35 mouse cellular contexts compared by ENCODE assay signal in the genomic region with DNA sequence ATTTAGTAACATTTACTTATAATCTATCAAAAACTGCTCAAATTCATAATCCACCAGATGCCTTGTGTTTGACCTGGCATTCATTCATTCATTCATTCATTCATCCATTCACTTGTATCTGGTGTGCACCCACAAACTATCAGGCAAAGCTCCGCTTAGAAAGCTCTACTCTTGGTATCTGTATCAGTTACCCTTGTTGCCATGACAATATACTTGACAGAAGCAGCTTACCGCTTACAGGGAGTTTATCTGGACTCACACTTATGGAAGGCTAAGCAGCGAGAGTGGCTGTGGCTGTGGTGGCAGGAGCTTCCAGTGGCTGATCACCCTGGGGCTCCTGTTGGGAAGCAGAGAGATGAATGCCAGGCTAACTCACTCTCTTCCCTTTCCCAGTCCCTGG. TPM values are rescaled to one million over a fixed set of nuclear protein-coding genes. Genes with fewer than 3 reads are reported as not detected.
DNase-seq lines count a peak whose midpoint lies in the region; ATAC-seq and TF ChIP-seq lines count a peak whose summit lies in the region.
"Had no signal": no experiment of that assay in that cellular context is flagged by ENCODE, and none has a peak within 500 bp of the region (broad histone marks: within the 10 kb centered on the region; RNA-seq: fewer than 3 reads in every experiment).

No protein-coding gene starts in this region.

- no peak overlapping the region for H3K4me2 ChIP-seq in forebrain, postnatal 0 days (ENCODE audit: low read depth)
- no peak overlapping the region for H3K4me2 ChIP-seq in forebrain, embryonic 14.5 days (ENCODE audit: low read length)
- no peak overlapping the region for H3K4me2 ChIP-seq in midbrain, embryonic 16.5 days (ENCODE audit: low read length)
- H3K4me2 ChIP-seq: embryonic facial prominence, embryonic 13.5 days; heart, embryonic 13.5 days; hindbrain, embryonic 15.5 days; kidney, embryonic 15.5 days; limb, embryonic 12.5 days; liver, embryonic 15.5 days; lung, embryonic 15.5 days had no signal

- H3K27ac ChIP-seq in forebrain, postnatal 0 days (ENCODE audit: low read depth, low read length): no peak overlapping the region
- H3K27ac ChIP-seq in forebrain, embryonic 14.5 days (ENCODE audit: low read depth, low read length): no peak overlapping the region
- no peak overlapping the region for H3K27ac ChIP-seq in MEL (ENCODE audit: control insufficient read depth, low read depth, low read length)
- no peak overlapping the region for H3K27ac ChIP-seq in midbrain, embryonic 16.5 days (ENCODE audit: low read length)
- no peak overlapping the region for H3K27ac ChIP-seq in left cerebral cortex, adult 2 months
- H3K27ac ChIP-seq: embryonic facial prominence, embryonic 13.5 days; forebrain, embryonic 10.5 days; heart, adult 2 months; heart, embryonic 13.5 days; hindbrain, embryonic 10.5 days; hindbrain, embryonic 15.5 days; kidney, embryonic 15.5 days; limb, embryonic 12.5 days; liver, embryonic 15.5 days; lung, embryonic 15.5 days had no signal

- no peak overlapping the region for H3K9ac ChIP-seq in forebrain, postnatal 0 days
- no peak overlapping the region for H3K9ac ChIP-seq in forebrain, embryonic 14.5 days (ENCODE audit: low read length)
- H3K9ac ChIP-seq in MEL (ENCODE audit: control insufficient read depth, low read depth, low read length, poor library complexity, severe bottlenecking): no peak overlapping the region
- H3K9ac ChIP-seq in midbrain, embryonic 16.5 days (ENCODE audit: low read depth, low read length): no peak overlapping the region
- H3K9ac ChIP-seq: embryonic facial prominence, embryonic 13.5 days; heart, embryonic 13.5 days; hindbrain, embryonic 15.5 days; kidney, embryonic 15.5 days; limb, embryonic 12.5 days; liver, embryonic 15.5 days; lung, embryonic 15.5 days had no signal

- no peaks in the 10 kb centered on the region for H3K79me2 ChIP-seq in MEL (ENCODE audit: control insufficient read depth, insufficient read depth, low read length, poor library complexity)

- H3K4me3 ChIP-seq in forebrain, postnatal 0 days (ENCODE audit: low read depth, low read length): no peak overlapping the region
- H3K4me3 ChIP-seq in forebrain, embryonic 14.5 days (ENCODE audit: low read depth, low read length): no peak overlapping the region
- no peak overlapping the region for H3K4me3 ChIP-seq in MEL (ENCODE audit: control insufficient read depth in 1 of 2, insufficient read depth in 1 of 2, low read depth in 2 of 2, low read length in 2 of 2)
- no peak overlapping the region for H3K4me3 ChIP-seq in midbrain, embryonic 16.5 days (ENCODE audit: low read depth, low read length)
- no peak overlapping the region for H3K4me3 ChIP-seq in left cerebral cortex, adult 2 months
- H3K4me3 ChIP-seq: embryonic facial prominence, embryonic 13.5 days; forebrain, embryonic 10.5 days; heart, adult 2 months; heart, embryonic 13.5 days; hindbrain, embryonic 10.5 days; hindbrain, embryonic 15.5 days; kidney, embryonic 15.5 days; limb, embryonic 12.5 days; liver, embryonic 15.5 days; lung, embryonic 15.5 days had no signal

- no peaks in the 10 kb centered on the region for H3K36me3 ChIP-seq in forebrain, postnatal 0 days (ENCODE audit: insufficient read depth)
- no peaks in the 10 kb centered on the region for H3K36me3 ChIP-seq in forebrain, embryonic 14.5 days (ENCODE audit: control insufficient read depth, insufficient read depth, low read length)
- H3K36me3 ChIP-seq in MEL (ENCODE audit: control insufficient read depth in 1 of 2, insufficient read depth in 2 of 2, low read length in 2 of 2): no peaks in the 10 kb centered on the region; a peak in 1 of 4 replicates
- no peaks in the 10 kb centered on the region for H3K36me3 ChIP-seq in midbrain, embryonic 16.5 days (ENCODE audit: control insufficient read depth, insufficient read depth, low read length)
- H3K36me3 ChIP-seq: embryonic facial prominence, embryonic 13.5 days; forebrain, embryonic 10.5 days; heart, embryonic 13.5 days; hindbrain, embryonic 10.5 days; hindbrain, embryonic 15.5 days; kidney, embryonic 15.5 days; limb, embryonic 12.5 days; liver, embryonic 15.5 days; lung, embryonic 15.5 days had no signal

- no peak for DNase-seq in forebrain, postnatal 0 days
- no peak for DNase-seq in forebrain, embryonic 14.5 days (ENCODE audit: low spot score)
- peak; percentile 51 for DNase-seq in MEL (ENCODE audit: low read depth, low spot score)
- DNase-seq in left cerebral cortex, adult 2 months (ENCODE audit: extremely low spot score in 1 of 2, low spot score in 2 of 2): no peak
- DNase-seq: adrenal gland, postnatal 10 days; cerebellum, adult 11 months; cerebellum, adult 9-11 months; heart, adult 2 months; heart, postnatal 14 days; kidney, adult 18-20 months; kidney, postnatal 25 days; thymus, adult 2 months; thymus, postnatal 36 days had no signal

- no peaks in the 10 kb centered on the region for H3K9me3 ChIP-seq in forebrain, postnatal 0 days (ENCODE audit: low read length)
- H3K9me3 ChIP-seq in forebrain, embryonic 14.5 days (replicated peaks; ENCODE audit: control insufficient read depth, low read length): no peaks in the 10 kb centered on the region
- no peaks in the 10 kb centered on the region for H3K9me3 ChIP-seq in MEL (replicated peaks; ENCODE audit: insufficient read depth, low read length)
- H3K9me3 ChIP-seq in midbrain, embryonic 16.5 days (replicated peaks; ENCODE audit: control insufficient read depth, low read length, poor library complexity, severe bottlenecking): no peaks in the 10 kb centered on the region
- H3K9me3 ChIP-seq: embryonic facial prominence, embryonic 13.5 days; forebrain, embryonic 10.5 days; heart, embryonic 13.5 days; hindbrain, embryonic 10.5 days; hindbrain, embryonic 15.5 days; kidney, embryonic 15.5 days; limb, embryonic 12.5 days; liver, embryonic 15.5 days; lung, embryonic 15.5 days had no signal

- TF ChIP-seq POLR2A in MEL (IDR thresholded peaks at IDR 0.05; ENCODE audit: control insufficient read depth in 1 of 2, insufficient read depth in 1 of 2, low read depth in 1 of 2, low read length in 2 of 2, poor library complexity in 1 of 2): no peak

- WGBS in forebrain, postnatal 0 days: 61% methylated on average over 3 of the region's 3 CpGs
- WGBS in forebrain, embryonic 14.5 days: 71% methylated on average over 3 of the region's 3 CpGs
- 70% methylated on average over 3 of the region's 3 CpGs for WGBS in midbrain, embryonic 16.5 days

- intact Hi-C loops in left cerebral cortex, adult 2 months (cut with DNase I): no loop called here

- TF ChIP-seq RAD21 in MEL (IDR thresholded peaks at IDR 0.05; ENCODE audit: low read depth, low read length): no peak

- H3K4me1 ChIP-seq in forebrain, postnatal 0 days (ENCODE audit: insufficient read depth): no peaks in the 10 kb centered on the region
- H3K4me1 ChIP-seq in forebrain, embryonic 14.5 days (ENCODE audit: control insufficient read depth, insufficient read depth, low read length): no peaks in the 10 kb centered on the region
- peaks cover 0 to 3% of the 10 kb centered on the region in 2 experiments; a peak in 1 of 4 replicates for H3K4me1 ChIP-seq in MEL (ENCODE audit: control insufficient read depth in 1 of 2, insufficient read depth in 2 of 2, low read length in 2 of 2)
- H3K4me1 ChIP-seq in midbrain, embryonic 16.5 days (ENCODE audit: control insufficient read depth, insufficient read depth, low read length): no peaks in the 10 kb centered on the region
- H3K4me1 ChIP-seq: hindbrain, embryonic 15.5 days; liver, embryonic 15.5 days had no signal

- ATAC-seq in forebrain, postnatal 0 days: peak; percentile 61; the same call in 1 of the 2 replicates
- ATAC-seq in forebrain, embryonic 14.5 days: no peak
- ATAC-seq in common myeloid progenitor, adult 5-6 weeks (replicated peaks; ENCODE audit: low read depth, poor library complexity, severe bottlenecking): 0 out of 2 replicates have a peak, but pooled peaks have one; percentile 5
- 0 out of 2 replicates have a peak, but pooled peaks have one; percentile 43 for ATAC-seq in midbrain, embryonic 16.5 days
- ATAC-seq in inflammation-experienced regulatory T-cells, adult 6 months: no peak
- ATAC-seq: activated CD4-positive, CD25-positive, alpha-beta regulatory T cell, adult 4 months; CD4-positive, CD25-positive, alpha-beta regulatory T cell, adult 4 months had no signal

- no peak for TF ChIP-seq EP300 in MEL (IDR thresholded peaks at IDR 0.05; ENCODE audit: low read depth in 1 of 2, low read length in 2 of 2)

- TF ChIP-seq CTCF in forebrain, postnatal 0 days (IDR thresholded peaks at IDR 0.05; ENCODE audit: low read depth): no peak
- no peak for TF ChIP-seq CTCF in MEL (IDR thresholded peaks at IDR 0.05 in 2 of 3, conservative IDR thresholded peaks at IDR 0.05 in 1 of 3; ENCODE audit: control insufficient read depth in 1 of 3, insufficient read depth in 1 of 3, low read depth in 2 of 3, low read length in 3 of 3, poor library complexity in 1 of 3, severe bottlenecking in 1 of 3)
- TF ChIP-seq CTCF in left cerebral cortex, adult 2 months (IDR thresholded peaks at IDR 0.05): no peak

- H3K27me3 ChIP-seq in forebrain, postnatal 0 days (ENCODE audit: insufficient read depth, low read length): no peaks in the 10 kb centered on the region
- no peaks in the 10 kb centered on the region for H3K27me3 ChIP-seq in forebrain, embryonic 14.5 days (replicated peaks; ENCODE audit: control insufficient read depth, insufficient read depth, low read length)
- no peaks in the 10 kb centered on the region for H3K27me3 ChIP-seq in MEL (ENCODE audit: control insufficient read depth in 1 of 2, insufficient read depth in 2 of 2, low read length in 2 of 2)
- H3K27me3 ChIP-seq in midbrain, embryonic 16.5 days (ENCODE audit: control insufficient read depth, insufficient read depth, low read depth, low read length): no peaks in the 10 kb centered on the region
- H3K27me3 ChIP-seq: embryonic facial prominence, embryonic 13.5 days; heart, embryonic 13.5 days; hindbrain, embryonic 15.5 days; kidney, embryonic 15.5 days; limb, embryonic 12.5 days; liver, embryonic 15.5 days; lung, embryonic 15.5 days had no signal

TF ChIP-seq in MEL, 35 proteins besides CTCF, POLR2A, EP300 and RAD21 (continues in another document):
- TF ChIP-seq POLR2AphosphoS5 (IDR thresholded peaks at IDR 0.05; ENCODE audit: borderline replicate concordance, low read depth, low read length) (no peak), USF2 (IDR thresholded peaks at IDR 0.05; ENCODE audit: borderline replicate concordance in 1 of 2, insufficient read depth in 1 of 2, low read depth in 1 of 2, low read length in 2 of 2) (no peak)

RNA-seq across cellular contexts. Expression of a gene that starts 21.8 kb away (rescaled TPM):
- not detected in 2 replicates for total RNA-seq in forebrain, postnatal 0 days (2014; rRNA removed)
- not detected in 2 replicates for polyA plus RNA-seq in forebrain, postnatal 0 days (2015; fragmentation: Nextera tagmentation; extraction: Ambion mirVana)
- polyA plus RNA-seq in forebrain, embryonic 14.5 days (2014; fragmentation: Nextera tagmentation; extraction: Ambion mirVana): not detected in 2 replicates
- total RNA-seq in MEL (2012; rRNA removed): 0.65 and 1.0 TPM in 2 replicates
- polyA plus RNA-seq in MEL (2012; ENCODE audit: insufficient read depth in 1 of 2, insufficient read length in 2 of 2, low read depth in 1 of 2, low replicate concordance in 2 of 2, missing spikeins in 1 of 2): 1 to 10 TPM in 1 of 2 experiments, not detected in 1; 1.4 TPM
- total RNA-seq in common myeloid progenitor, adult 5-6 weeks (2017): 0.78 and 3.0 TPM in 2 replicates
- not detected in 2 replicates for polyA plus RNA-seq in midbrain, embryonic 16.5 days (2015; fragmentation: Nextera tagmentation; extraction: Ambion mirVana)
- total RNA-seq in left cerebral cortex, adult 2 months (2021): not detected
- 1 to 10 TPM in 2 of 3 experiments, under 1 TPM in 1; 0.79 to 2.6 (median 1.1) TPM for polyA plus RNA-seq in inflammation-experienced regulatory T-cells, adult 6 months (2017; shearing (Covaris generic))
- total RNA-seq: adrenal gland, postnatal 10 days; gastrocnemius, adult 8-10 months; gastrocnemius, postnatal 4 days; heart, adult 2 months; heart, postnatal 14 days; layer of hippocampus, adult 18-20 months; layer of hippocampus, postnatal 10 days; left cerebral cortex, adult 18-20 months; left cerebral cortex, postnatal 25 days had no signal
- polyA plus RNA-seq: liver, adult 2 months; neural tube, embryonic 11.5 days had no signal

Comparison
In these comparisons a context has a peak if more than half of its experiments do, and no peak if none do; other contexts are left out.
1. ATAC-seq: peak in forebrain, postnatal 0 days (single experiment), common myeloid progenitor, adult 5-6 weeks (single experiment) and midbrain, embryonic 16.5 days (single experiment); none in forebrain, embryonic 14.5 days (single experiment) and inflammation-experienced regulatory T-cells, adult 6 months (single experiment).